Mouse (Mus musculus): Measurements from ENCODE around the gene Il12rb2.

DNA sequence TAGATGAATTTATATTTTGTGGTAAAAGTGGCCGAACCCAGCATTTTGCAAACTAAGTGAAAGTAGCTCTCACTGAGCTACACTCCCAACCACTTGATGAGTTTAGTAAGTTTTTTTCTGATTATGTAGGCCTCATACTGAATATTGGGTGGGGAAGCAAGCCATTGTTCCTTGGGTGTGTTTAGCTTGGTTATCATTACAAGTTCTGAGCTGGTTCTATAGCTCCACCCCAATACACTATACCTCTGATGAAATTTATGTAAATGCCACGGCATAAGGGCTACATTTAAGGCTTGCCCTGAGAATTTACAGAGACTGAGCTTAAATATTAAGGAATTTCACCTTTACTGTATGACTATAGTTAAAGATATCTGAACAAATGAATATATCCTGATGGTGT is 106.5 kb downstream of the Il12rb2 start:
- TF ChIP-seq EP300 (IDR thresholded peaks at IDR 0.05; ENCODE audit: low read depth) (no peak), CTCF (IDR thresholded peaks at IDR 0.05; ENCODE audit: low read depth) (no peak)
